Mouse (Mus musculus) testis, adult 2 months (tissue): Measurements from ENCODE around the gene Tle3. TPM values are rescaled to one million over a fixed set of nuclear protein-coding genes. Genes with fewer than 3 reads are reported as not detected.
A peak's percentile ranks its signal among the peaks of the same experiment; 100 is the strongest.

Source experiments
- H3K27ac ChIP-seq: fragments of 200-500 bp; 2 replicates; pipeline ENCODE4 v1.5.1; 2012; ENCODE audit warnings: low read depth, low read length; ENCODE audit not compliant: control insufficient read depth, insufficient read depth
- H3K27me3 ChIP-seq: fragments of 200-500 bp; 2 replicates; pipeline ENCODE4 v1.6.1; 2012; ENCODE audit warnings: mild to moderate bottlenecking, low read length, moderate library complexity; ENCODE audit not compliant: control insufficient read depth, insufficient read depth
- H3K36me3 ChIP-seq: fragments of 200-500 bp; 2 replicates; pipeline ENCODE4 v1.6.1; 2012; ENCODE audit warnings: mild to moderate bottlenecking, low read length; ENCODE audit not compliant: control insufficient read depth, insufficient read depth
- H3K4me1 ChIP-seq: fragments of 200-500 bp; 2 replicates; pipeline ENCODE4 v1.6.1; 2012; ENCODE audit warnings: low read length; ENCODE audit not compliant: control insufficient read depth, insufficient read depth
- H3K4me3 ChIP-seq: fragments of 200-500 bp; 2 replicates; pipeline ENCODE4 v1.5.1; 2012; ENCODE audit warnings: low read depth, mild to moderate bottlenecking, low read length, moderate library complexity, mixed read lengths; ENCODE audit not compliant: control insufficient read depth
- CTCF ChIP-seq: fragments of 200-500 bp; IDR thresholded peaks from 2 replicates; pipeline ENCODE4 v1.5.1; 2012; ENCODE audit warnings: low read depth, mild to moderate bottlenecking, inconsistent platforms, low read length, moderate library complexity; ENCODE audit not compliant: control insufficient read depth, insufficient read depth, insufficient replicate concordance
- POLR2A ChIP-seq: fragments of 200-500 bp; IDR thresholded peaks from 2 replicates; pipeline ENCODE4 v1.6.1; 2012; ENCODE audit warnings: low read depth, mild to moderate bottlenecking, inconsistent platforms, low read length, moderate library complexity; ENCODE audit not compliant: control insufficient read depth
- polyA plus RNA-seq: library from polyadenylated mRNA; depleted of rRNA; stranded (reverse); fragments of >200 nt; gene quantifications from 2 replicates; pipeline ENCODE4 v1.2.3, GENCODE M21; 2012

Gene Tle3
- polyA plus RNA-seq, 1 experiment = 153 TPM

DNA sequence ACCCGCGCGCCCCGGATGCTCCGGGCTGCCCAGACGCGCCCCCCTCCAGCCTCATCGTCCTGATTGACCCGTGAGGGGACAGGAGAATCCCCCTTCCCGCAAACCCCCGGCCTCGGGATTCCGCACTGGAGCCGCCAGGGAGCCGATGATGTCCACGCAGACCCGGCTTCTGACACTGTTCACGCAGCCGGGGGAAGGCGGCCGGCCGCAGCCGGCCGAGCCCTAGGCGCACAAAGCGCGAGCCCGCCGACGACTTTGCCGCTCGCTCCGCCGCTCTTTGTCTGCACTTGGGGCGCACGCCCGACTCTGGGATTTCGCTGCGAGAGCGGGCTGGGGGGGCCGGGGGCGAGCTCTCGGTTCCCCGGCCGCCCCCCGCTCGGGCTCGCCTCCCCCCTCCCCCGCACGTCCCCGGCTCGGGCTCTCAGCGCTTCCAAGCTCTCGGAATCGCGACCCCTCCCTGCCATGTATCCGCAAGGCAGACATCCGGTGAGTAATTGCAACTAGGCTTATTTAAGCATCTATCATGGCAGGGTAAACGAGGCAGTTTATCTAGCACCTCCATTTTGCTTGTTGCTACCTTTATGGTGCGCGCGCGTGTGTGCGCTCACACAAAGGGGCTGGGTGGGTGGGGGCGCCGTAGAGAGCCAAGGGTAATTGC, 939 bp downstream of the Tle3 start:
- Histone ChIP-seq H3K36me3 (no peaks in the 10 kb centered on the region), H3K27me3 (peaks cover 14% of the 10 kb centered on the region), H3K4me1 (peaks cover 29% of the 10 kb centered on the region), H3K4me3 (peak overlapping the region; percentile 97), H3K27ac (peak overlapping the region; percentile 93)
- no peak for TF ChIP-seq POLR2A
- no peak for TF ChIP-seq CTCF

DNA sequence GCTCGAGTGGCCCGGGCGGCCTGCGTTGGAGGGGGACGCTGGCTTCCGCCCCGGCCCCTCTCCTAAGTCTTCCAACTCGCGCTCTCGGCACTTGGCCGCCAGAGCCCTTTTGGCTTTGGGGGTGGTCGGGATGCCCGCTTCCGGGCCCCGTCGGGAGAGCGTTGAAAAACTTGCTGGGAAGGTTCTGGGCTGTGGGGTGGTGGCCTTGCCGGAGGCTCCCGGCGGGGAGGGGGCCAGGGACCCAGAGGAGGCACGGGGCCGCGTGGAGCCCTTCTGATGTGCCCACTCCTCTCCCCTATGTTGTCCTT, 1.4 kb downstream of the Tle3 start:
- Histone ChIP-seq H3K27me3 (peaks cover 14% of the 10 kb centered on the region), H3K4me3 (peak overlapping the region; percentile 97), H3K4me1 (peaks cover 29% of the 10 kb centered on the region), H3K27ac (no peak overlapping the region), H3K36me3 (no peaks in the 10 kb centered on the region)
- no peak for TF ChIP-seq CTCF
- TF ChIP-seq POLR2A = no peak

- no peak overlapping the region for H3K27ac ChIP-seq
- no peak for TF ChIP-seq POLR2A
- no peak for TF ChIP-seq CTCF
- peaks cover 25% of the 10 kb centered on the region for H3K4me1 ChIP-seq
- H3K27me3 ChIP-seq = peaks cover 14% of the 10 kb centered on the region
- H3K36me3 ChIP-seq = no peaks in the 10 kb centered on the region
- H3K4me3 ChIP-seq = peak overlapping the region; percentile 97
Observed at GRCm38 (mm10) chr9:61373942-61374900, 2.1 kb downstream of the Tle3 start.

DNA sequence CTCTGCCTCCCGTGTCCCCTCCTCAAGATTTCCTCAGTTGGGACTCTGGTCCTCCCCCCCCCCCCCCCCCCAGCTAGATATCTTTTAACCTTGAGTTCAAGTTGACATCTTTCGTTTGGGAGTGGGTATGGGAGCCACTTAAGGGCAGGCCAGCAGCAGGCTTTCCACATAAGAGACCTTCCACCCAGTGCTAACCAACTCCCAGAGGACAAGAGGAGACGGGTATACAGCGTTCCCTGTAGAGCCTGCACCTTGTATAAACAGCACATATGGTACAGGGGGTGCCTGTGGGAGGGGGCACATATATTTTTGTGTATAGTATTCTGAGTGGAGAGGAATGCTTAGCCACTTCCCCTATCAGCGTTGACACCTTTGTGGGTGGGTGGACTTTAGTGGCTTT, 2.8 kb downstream of the Tle3 start:
- H3K27me3 ChIP-seq = peaks cover 12% of the 10 kb centered on the region
- H3K36me3 ChIP-seq = no peaks in the 10 kb centered on the region
- no peak for TF ChIP-seq CTCF
- no peak for TF ChIP-seq POLR2A
- no peak overlapping the region for H3K27ac ChIP-seq
- peak overlapping the region; percentile 97 for H3K4me3 ChIP-seq
- H3K4me1 ChIP-seq = peaks cover 18% of the 10 kb centered on the region

- H3K4me1 ChIP-seq = peaks cover 17% of the 10 kb centered on the region
- H3K27ac ChIP-seq = no peak overlapping the region
- H3K4me3 ChIP-seq = peak overlapping the region; percentile 19; the same call in 1 of the 2 replicates
- H3K27me3 ChIP-seq = peaks cover 10% of the 10 kb centered on the region
- no peaks in the 10 kb centered on the region for H3K36me3 ChIP-seq
- TF ChIP-seq CTCF = no peak
- no peak for TF ChIP-seq POLR2A
Observed at GRCm38 (mm10) chr9:61375802-61376561, 3.8 kb downstream of the Tle3 start.

DNA sequence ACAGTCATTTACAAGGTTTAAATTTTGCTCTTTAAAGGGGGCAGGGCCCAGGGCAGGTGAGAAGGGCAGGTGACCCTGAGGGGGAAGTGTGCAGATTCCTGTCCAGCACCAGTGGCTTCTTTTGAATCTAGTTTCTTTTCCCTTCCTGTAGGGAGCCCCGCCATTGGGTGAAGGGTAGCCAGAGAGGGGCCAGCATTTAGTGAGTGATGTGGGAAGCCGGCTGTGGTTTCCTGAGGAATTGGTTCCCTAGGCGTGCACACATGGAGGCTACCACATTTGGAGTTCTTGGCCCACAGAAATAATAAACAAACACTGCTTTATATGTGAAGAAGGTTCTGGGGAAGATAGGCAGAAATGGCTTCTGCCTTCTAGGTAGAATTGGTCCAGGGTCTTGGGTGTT, 4.5 kb downstream of the Tle3 start:
- no peak for TF ChIP-seq CTCF
- TF ChIP-seq POLR2A = no peak
- peaks cover 9% of the 10 kb centered on the region for H3K27me3 ChIP-seq
- H3K4me1 ChIP-seq = peaks cover 11% of the 10 kb centered on the region
- H3K27ac ChIP-seq = no peak overlapping the region
- no peak overlapping the region; the same call in 1 of the 2 replicates for H3K4me3 ChIP-seq
- no peaks in the 10 kb centered on the region for H3K36me3 ChIP-seq
